Mouse (Mus musculus): ENCODE results near the gene Atp6v1b1. TPM values are rescaled to one million over a fixed set of nuclear protein-coding genes. Genes with fewer than 3 reads are reported as not detected.

Gene Atp6v1b1
- total RNA-seq (2014; fragmentation: Nextera tagmentation): not detected in 2 replicates
- total RNA-seq (2017): not detected in 2 replicates

GRCm38 (mm10) chr6:83742761-83743160, at the start of gene Atp6v1b1:
TSS of gene Atp6v1b1 (plus strand) at chr6:83742990.
- no peak for ATAC-seq (replicated peaks; ENCODE audit: low FRiP score, low TSS enrichment, poor library complexity, severe bottlenecking)

GRCm38 (mm10) chr6:83693835-83694234, 49.0 kb upstream of the Atp6v1b1 start:
- peak; percentile 53; the same call in 1 of the 2 replicates for ATAC-seq (replicated peaks; ENCODE audit: low FRiP score, low TSS enrichment, poor library complexity, severe bottlenecking)

- ATAC-seq (replicated peaks; ENCODE audit: low FRiP score, low TSS enrichment, poor library complexity, severe bottlenecking): no peak
These were observed 47.1 kb upstream of the Atp6v1b1 start for GRCm38 (mm10) chr6:83695731-83696130.

- no peak for ATAC-seq (replicated peaks; ENCODE audit: low FRiP score, low TSS enrichment, poor library complexity, severe bottlenecking)
These were observed 46.1 kb upstream of the Atp6v1b1 start for GRCm38 (mm10) chr6:83696684-83697083.

- no peak for ATAC-seq (replicated peaks; ENCODE audit: low FRiP score, low TSS enrichment, poor library complexity, severe bottlenecking)
These were observed 44.9 kb upstream of the Atp6v1b1 start for GRCm38 (mm10) chr6:83697932-83698331.

DNA sequence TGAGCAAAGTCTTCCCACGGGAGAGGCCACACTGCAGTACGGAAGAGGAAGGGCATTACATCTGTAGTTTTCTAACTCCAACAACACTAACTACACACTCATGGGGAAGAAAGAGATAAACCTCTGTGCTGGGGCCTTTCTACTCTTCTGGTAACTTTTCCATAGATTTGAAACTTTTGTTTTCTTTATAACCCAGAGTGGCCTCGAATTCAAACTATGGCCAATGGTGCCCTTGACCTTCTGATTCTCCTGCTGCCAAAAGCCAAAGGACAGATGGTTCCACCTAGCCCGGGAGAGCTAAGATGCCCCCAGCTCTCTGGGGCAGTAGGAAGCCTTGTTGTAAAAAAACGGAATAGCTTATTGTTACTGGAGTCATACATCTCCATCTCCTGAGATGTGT, 42.8 kb upstream of the Atp6v1b1 start:
- no peak for ATAC-seq (replicated peaks; ENCODE audit: low FRiP score, low TSS enrichment, poor library complexity, severe bottlenecking)

GRCm38 (mm10) chr6:83701001-83701400, 41.8 kb upstream of the Atp6v1b1 start:
- ATAC-seq (replicated peaks; ENCODE audit: low FRiP score, low TSS enrichment, poor library complexity, severe bottlenecking): no peak

DNA sequence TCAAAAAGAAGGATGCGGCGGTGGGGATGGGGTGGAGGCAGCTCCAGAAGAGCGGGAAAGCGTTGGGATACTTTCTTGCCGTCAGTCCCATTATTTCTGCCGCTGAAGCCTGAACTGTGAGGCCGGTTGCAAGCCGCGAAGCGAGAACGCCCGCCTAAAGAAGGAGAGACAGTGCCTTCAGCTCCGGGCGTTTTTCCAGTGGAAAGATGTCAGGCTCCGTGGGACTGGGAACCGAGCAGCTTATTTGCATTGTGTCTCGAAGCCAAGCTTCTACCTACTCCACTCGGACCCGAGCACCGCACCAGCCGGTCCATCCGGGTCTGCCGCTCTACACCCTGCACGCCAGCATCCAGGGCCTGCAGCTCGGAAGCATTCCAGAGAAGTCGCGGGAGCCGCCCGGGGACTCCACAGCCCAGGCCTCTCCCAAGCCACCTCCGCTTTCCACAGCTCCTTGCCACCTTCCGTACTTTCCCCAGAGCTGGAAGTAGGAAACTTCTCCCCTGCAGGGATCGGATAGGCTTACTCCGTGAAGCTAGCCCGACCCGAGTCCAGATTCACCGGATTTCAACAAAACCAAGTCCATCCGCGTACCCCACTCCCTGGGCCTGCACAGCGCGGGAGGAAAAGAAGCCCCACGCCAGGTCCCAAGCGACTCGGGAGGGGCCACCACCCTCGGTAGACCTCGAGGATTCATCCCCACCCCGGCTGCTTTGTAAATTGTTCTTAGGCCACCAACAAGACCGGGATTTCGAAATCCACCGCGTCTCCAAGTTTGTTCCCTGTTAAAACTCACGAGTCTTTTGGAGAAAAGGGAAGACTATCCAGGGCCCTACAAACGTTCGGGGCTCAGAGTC, 40.4 kb upstream of the Atp6v1b1 start:
- no peak for ATAC-seq (replicated peaks; ENCODE audit: low FRiP score, low TSS enrichment, poor library complexity, severe bottlenecking)

GRCm38 (mm10) chr6:83703000-83703721, 39.6 kb upstream of the Atp6v1b1 start:
- ATAC-seq (replicated peaks; ENCODE audit: low FRiP score, low TSS enrichment, poor library complexity, severe bottlenecking): no peak

GRCm38 (mm10) chr6:83703722-83704078, 39.1 kb upstream of the Atp6v1b1 start:
- ATAC-seq (replicated peaks; ENCODE audit: low FRiP score, low TSS enrichment, poor library complexity, severe bottlenecking): no peak

DNA sequence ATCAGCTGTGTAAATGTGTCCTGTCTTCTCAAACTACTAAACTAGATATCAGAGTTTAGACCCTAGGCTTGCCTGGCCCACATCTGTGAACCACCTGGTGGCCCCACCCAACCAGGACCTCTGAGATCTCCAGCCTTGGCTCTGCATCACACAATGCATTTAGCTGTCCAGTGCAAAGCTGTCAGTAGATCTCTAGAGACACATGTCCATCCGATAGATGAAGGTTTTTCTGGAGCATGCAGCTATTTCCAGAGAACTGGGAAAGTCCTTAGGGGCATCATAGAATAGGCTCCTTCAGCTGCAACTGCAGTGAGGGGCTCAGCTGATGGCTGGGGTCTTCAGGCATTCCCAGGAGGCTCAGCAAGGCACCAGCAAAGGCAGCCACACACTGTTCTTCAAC, 38.5 kb upstream of the Atp6v1b1 start:
- ATAC-seq (replicated peaks; ENCODE audit: low FRiP score, low TSS enrichment, poor library complexity, severe bottlenecking): no peak

GRCm38 (mm10) chr6:83704701-83705100, 38.1 kb upstream of the Atp6v1b1 start:
- no peak for ATAC-seq (replicated peaks; ENCODE audit: low FRiP score, low TSS enrichment, poor library complexity, severe bottlenecking)

GRCm38 (mm10) chr6:83707738-83708510, 34.9 kb upstream of the Atp6v1b1 start:
- no peak for ATAC-seq (replicated peaks; ENCODE audit: low FRiP score, low TSS enrichment, poor library complexity, severe bottlenecking)

GRCm38 (mm10) chr6:83710361-83711066, 32.3 kb upstream of the Atp6v1b1 start:
- ATAC-seq (replicated peaks; ENCODE audit: low FRiP score, low TSS enrichment, poor library complexity, severe bottlenecking): no peak

- peak; percentile 61 for ATAC-seq (replicated peaks; ENCODE audit: low FRiP score, low TSS enrichment, poor library complexity, severe bottlenecking)
These were observed 31.6 kb upstream of the Atp6v1b1 start, which contains the start of gene Vax2 for GRCm38 (mm10) chr6:83711067-83711675. TSS of gene Vax2 (plus strand) at chr6:83711264.

DNA sequence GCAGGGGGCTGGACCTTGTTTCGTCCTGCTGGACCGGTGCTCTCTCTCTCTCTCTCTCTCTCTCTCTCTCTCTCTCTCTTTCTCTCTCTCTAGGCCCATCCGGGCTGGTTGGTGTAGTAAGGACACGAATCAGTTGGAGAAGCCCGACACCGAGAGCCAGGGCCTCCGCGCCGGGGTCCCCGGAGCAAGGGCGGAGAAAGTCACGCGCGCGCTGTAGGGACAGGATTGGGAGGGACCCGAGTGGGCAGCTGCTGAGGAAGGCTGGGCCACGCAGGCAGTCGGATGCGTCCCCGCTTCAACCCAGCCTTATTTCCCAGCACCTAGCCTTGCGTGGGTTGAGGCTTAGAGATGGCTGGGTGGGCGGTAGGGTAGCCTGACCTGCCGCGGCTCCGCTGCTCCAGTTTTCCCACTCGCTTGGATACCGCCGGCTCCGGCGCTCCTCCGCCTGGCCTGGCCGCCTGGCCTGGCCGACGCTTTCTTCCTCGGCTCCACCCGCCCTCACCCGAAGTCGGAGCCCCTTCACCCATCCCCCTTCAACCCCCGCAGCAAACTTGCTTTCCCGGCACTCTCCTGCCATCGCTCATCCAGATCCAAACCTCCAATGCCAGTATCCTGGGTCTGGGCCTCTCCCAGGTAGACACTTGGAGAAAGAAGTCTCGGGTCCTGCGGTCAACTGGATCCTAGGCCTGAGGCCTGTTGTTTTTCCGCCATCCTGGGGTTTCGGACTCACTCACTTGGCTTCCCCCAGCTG, 30.9 kb upstream of the Atp6v1b1 start:
- no peak for ATAC-seq (replicated peaks; ENCODE audit: low FRiP score, low TSS enrichment, poor library complexity, severe bottlenecking)

DNA sequence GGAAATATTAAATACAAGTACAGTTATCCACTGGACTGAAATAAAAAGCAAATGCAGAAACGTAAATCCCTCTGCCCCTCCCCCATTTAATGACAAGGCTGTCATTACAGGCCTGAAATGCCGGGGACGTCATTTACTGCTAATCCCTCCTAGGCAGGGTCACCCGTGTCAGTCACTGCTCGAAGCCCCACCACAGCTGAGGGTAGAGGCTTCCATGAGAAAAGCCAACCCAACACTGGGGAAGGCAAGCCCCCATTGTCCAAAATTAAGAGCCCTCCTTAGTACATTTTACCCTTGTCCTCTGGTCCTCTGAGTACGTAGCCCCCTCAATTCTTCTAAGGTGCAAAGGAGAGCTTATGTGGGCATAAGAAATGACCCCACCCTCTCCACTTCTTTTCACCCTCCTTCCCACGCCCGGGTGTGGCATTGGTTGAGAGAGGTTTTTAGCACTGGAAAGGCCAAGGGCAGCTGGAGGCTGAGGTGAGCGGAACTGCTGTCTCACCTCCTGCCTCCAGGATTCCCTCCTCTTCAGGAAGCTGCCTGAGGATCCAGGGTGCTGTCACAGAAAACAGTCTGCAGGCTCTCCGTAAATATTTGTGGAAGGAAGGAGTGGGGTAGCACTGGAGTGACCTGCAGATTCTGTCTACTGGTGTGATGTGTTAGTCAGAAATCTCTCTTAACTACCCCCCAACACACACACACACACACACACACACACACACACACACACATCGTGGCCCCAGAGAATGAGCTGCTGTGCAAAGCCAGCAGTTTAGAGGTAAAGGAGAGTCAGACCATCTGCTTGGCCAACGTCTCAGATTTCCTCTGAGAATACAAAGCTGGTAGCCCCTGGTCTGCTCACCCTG, 29.3 kb upstream of the Atp6v1b1 start:
- no peak for ATAC-seq (replicated peaks; ENCODE audit: low FRiP score, low TSS enrichment, poor library complexity, severe bottlenecking)
